Mouse (Mus musculus) liver, adult 2 months (tissue): Measurements from ENCODE around the gene Lxn.

Source experiments
- CTCF ChIP-seq: fragments of 200-500 bp; IDR thresholded peaks from 2 replicates; pipeline ENCODE4 v1.5.1; 2011; ENCODE audit warnings: low read depth, low read length, control low read depth
- POLR2A ChIP-seq: fragments of 200-500 bp; IDR thresholded peaks from 2 replicates; pipeline ENCODE4 v1.6.1; 2011; ENCODE audit warnings: low read length, control low read depth; ENCODE audit not compliant: insufficient read depth; ENCODE audit errors: extremely low read depth

DNA sequence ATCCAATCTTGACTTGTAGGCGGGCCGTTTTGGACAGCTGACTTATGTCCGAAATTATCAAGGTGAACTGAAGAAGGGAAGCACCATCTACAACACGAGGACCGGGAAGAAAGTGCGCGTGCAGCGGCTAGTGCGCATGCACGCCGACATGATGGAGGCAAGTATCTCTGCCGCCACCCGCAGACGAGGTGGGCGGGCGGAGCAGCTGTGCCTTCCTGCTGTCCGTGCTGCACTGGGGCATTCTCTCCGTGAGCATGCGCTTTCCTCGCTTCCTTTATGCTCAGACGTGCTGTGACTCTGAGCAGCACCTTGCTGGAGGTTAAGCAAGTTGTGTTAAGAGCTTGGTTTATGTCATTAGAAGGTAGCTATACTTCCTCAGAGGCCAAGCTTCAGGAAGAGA, 14.1 kb downstream of the Lxn start:
- TF ChIP-seq POLR2A = no peak
- TF ChIP-seq CTCF = no peak
